Mouse (Mus musculus) CD4-positive naive resting alpha-beta T cell, adult 76 days (primary cell): Measurements from ENCODE around the gene Gm49721. TPM values are rescaled to one million over a fixed set of nuclear protein-coding genes. Genes with fewer than 3 reads are reported as not detected.

Experiments used
- total RNA-seq: library from RNA; stranded (reverse); gene quantifications from one replicate; pipeline ENCODE4 v1.2.4, GENCODE M21; 2023

Gene Gm49721
- 1.7 TPM for total RNA-seq

DNA sequence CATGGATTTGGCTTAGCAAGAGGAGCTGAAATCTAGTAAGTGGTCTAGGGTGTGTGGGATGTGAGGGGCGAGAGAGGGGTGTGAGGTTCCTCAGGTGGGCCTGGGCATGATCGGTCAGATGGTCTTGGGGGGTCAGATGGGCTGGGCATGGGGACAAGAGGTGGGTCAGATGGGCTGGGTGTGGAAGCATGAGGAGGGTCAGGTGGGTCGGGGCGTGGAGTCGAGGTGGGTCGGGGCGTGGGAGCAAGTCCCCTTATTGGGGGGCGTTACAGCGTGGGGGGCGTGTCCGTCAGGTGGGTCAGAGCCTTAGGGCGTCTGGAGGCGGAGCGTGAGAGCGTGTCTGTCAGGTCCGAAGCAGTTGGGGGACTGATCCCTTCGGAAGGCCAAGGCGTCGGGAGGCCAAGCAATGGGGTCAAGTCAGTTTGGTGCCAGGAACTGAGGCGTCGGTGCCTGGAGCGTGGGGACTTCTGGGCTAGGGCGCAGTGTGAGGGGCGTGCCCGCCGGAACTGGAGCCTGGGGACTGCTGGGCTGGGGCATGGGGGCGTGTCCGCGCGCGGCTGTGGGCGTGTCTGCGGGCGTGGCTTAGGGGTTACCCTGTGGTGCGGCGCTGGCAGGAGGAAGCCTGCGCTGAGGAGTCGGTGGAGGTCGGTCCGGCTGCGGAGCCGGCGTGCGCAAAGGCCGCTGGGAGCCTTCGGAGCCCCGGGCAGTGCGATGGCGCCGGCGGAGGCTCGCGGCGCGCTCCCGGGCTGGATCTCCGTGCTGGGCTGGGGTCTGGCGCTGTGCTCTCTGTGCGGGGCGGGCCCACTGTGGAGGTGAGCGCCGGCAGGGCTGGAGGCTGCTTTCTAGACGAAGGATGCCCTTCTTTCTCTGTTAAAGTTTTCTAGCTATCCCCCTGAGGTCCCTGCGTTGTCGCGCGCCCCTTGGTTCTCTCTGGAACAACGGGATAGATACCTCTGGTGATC is at the start of gene Gm49721:
Gene Gm49721, plus strand, starts transcription at position 618 of the 962 bp plus-strand sequence.

DNA sequence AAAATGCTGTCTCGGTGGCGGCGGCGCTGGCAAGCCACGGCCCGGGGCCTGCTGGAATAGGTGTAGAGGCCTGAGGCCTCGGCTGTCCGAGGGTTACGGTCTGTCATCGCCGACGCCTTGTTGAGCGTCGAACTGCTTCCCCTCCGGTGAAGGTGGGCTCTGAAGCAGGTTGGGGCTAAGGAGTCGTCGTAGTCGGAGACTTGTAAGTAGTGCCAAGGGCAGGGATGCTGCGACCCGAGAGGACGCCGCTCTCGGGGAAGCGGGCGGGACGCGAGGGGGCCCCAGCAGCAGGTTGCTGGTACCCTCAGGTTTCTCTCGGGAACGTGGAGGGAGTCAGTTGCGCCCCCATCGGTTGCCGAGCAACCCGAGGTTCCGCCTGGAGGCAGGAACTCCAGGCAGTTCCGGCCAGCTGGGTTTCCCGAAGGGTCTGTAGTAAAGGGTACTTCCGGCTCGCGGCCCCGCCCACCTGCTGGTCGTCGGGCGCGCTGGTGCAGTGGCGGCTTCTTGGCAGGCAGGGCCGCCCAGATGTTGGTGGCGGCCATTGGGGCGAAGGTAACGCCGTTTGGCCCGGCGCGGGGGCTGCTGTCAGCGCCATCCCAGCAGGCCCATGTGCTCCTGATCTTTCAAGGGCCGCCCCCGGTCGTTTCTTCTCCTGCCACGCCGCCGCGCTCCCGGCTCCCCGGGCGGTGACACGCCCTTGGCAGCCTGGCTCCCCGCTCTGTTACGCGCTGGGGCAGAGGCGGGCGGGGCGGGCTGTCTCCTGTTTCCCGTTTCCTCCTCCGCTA is 30.5 kb upstream of the Gm49721 start, which contains the start of gene Rsph3b:
Gene Rsph3b, minus strand, starts transcription at position 699 of the 785 bp plus-strand sequence.

DNA sequence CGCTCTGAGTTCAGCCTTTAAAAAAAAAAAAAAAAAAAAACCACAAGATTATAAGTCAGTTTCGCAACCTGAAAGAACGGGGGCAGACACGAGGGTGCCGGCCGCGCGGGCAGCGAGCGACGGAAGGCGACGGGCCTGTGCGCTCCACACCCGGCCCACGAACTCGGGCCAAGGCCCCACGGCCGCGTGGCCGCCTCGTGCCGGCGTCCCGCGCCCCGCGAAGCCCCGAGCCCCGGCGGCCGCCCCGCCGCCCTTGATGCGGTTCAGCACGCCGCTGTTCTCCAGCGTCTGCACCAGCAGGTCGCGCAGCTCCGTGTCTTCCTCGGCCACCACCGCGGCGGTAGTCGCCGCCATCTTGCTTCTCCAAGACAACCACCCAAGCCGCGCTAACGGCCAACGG is 17.9 kb upstream of the Gm49721 start, which contains the start of gene Tagap1:
Gene Tagap1, minus strand, starts transcription at position 381 of the 400 bp plus-strand sequence.

DNA sequence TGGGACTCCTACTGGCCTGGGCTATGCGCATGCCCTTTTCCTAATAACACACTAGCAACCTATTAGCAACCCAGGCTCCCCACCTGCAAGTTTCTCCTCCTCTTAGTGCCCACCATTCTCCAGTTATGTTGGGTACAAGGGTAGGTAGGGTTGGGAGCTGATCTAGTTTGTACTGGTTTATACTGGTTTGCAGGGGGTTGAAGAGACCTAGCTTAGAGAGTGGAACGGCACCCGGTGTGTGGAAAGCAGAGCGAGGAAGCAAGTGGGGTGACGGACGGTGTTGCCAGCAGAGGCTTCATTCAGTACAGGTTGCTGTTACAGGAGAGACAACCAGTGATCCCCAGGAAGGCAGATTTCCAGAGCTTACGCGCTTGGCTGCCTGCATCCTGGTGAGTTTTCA is 8.4 kb upstream of the Gm49721 start, which contains the start of gene Rnaset2b:
Gene Rnaset2b, plus strand, starts transcription at position 301 of the 400 bp plus-strand sequence.

DNA sequence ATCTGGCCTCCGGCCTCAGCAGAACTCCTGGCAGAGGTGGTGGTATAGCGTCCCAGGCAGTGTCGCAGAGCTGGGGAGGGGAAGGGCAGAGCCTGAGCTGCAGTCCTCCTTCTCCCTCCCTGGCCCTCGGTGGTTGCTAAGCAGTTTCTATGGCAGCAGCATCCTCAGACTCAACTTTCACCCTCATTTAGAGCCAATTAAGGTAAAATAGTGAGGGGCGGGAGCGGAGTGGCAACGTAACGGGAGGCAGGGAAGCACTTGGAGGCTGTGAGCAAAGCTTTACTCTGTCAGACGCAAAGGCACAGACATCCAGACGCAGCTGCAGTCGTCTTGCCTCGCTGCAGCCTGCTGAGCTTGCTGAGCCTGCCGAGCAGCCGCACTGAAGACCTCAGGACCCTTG is 46.6 kb downstream of the Gm49721 start, which contains the start of gene Gm1604a:
Gene Gm1604a, plus strand, starts transcription at position 312 of the 400 bp plus-strand sequence.

Other genes starting within 250 kb of the Gm49721 start
- 403 TPM for gene Ezr, start 196.1 kb upstream of the Gm49721 start, total RNA-seq
- gene Rsph3b, start 30.2 kb upstream of the Gm49721 start, total RNA-seq = 4.7 TPM
- gene Tagap1, start 17.7 kb upstream of the Gm49721 start, total RNA-seq = 77.5 TPM
- gene Rnaset2b, start 8.3 kb upstream of the Gm49721 start, total RNA-seq = 269 TPM
- not detected for gene Gm1604a, start 46.7 kb downstream of the Gm49721 start, total RNA-seq
- gene Rps6ka2, start 191.2 kb downstream of the Gm49721 start, total RNA-seq = 8.3 TPM